Mouse (Mus musculus) C2C12 (cell line): ENCODE measurements around the gene Slx1b.

Source experiments
- CTCF ChIP-seq: IDR thresholded peaks from one replicate; pipeline ENCODE4 v1.5.1; 2011; ENCODE audit not compliant: control insufficient read depth, insufficient read depth, insufficient read length
- MAX ChIP-seq: IDR thresholded peaks from one replicate; pipeline ENCODE4 v1.6.1; 2011; ENCODE audit warnings: mild to moderate bottlenecking, control low read depth
- MYOD1 ChIP-seq: IDR thresholded peaks from one replicate; pipeline ENCODE4 v1.6.1; 2011; ENCODE audit warnings: low read depth; ENCODE audit not compliant: control insufficient read depth, insufficient read length
- MYOG ChIP-seq: IDR thresholded peaks from one replicate; pipeline ENCODE4 v1.6.1; 2011; ENCODE audit not compliant: control insufficient read depth, insufficient read length; ENCODE audit errors: extremely low read depth
- USF1 ChIP-seq: IDR thresholded peaks from one replicate; pipeline ENCODE4 v1.6.1; 2011; ENCODE audit warnings: low read depth, mild to moderate bottlenecking, control low read depth, moderate library complexity

DNA sequence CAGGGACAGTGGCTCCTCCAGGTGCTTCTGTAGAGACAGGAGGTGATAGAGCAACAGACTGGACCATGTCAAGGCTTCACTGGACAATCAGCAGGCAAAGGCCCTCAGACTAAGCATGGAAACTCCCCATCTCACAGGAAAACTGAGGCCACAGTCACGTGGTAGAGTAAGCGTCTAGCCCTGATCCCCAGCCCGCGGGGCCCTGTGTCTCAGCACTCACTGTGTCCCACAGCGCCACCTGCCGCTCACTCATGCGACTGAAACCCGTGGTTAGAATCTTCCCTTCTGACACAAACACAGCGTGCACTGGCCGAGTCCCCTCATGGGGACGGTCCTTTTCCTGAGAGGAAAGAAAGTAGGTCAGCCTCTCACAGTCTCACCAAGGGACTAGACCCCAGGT lies 5.5 kb upstream of the Slx1b start:
- TF ChIP-seq CTCF (peak; percentile 84), USF1 (peak; percentile 76), MYOD1 (no peak), MAX (peak; percentile 63), MYOG (no peak)
